In genomic region chr10:82629586-82630255, GRCm38 (mm10) we compare ENCODE assay signal across 7 mouse cellular contexts. TPM values are rescaled to one million over a fixed set of nuclear protein-coding genes. Genes with fewer than 3 reads are reported as not detected.
A peak's percentile ranks its signal among the peaks of the same experiment; 100 is the strongest.
DNase-seq lines count a peak whose midpoint lies in the region; ATAC-seq lines count a peak whose summit lies in the region.
"Not testable (repeated sequence)": the region's sequence is repeated elsewhere in the genome, so short reads cannot be mapped to it uniquely, and the experiment has no call there.

TSS of gene Tdg (plus strand) at chr10:82629828.

- H3K27me3 ChIP-seq in intestine, embryonic 16.5 days (replicated peaks; ENCODE audit: control insufficient read depth, insufficient read depth, low read length); midbrain, embryonic 11.5 days (ENCODE audit: control insufficient read depth, insufficient read depth, low read length): not testable (repeated sequence)

- H3K36me3 ChIP-seq in intestine, embryonic 16.5 days (ENCODE audit: control insufficient read depth, insufficient read depth, low read length); midbrain, embryonic 11.5 days (ENCODE audit: control insufficient read depth, insufficient read depth, low read length): not testable (repeated sequence)

- peak within 1 kb of the TSS; percentile 84 for H3K4me2 ChIP-seq in intestine, embryonic 16.5 days (ENCODE audit: low read depth, low read length)
- peak within 1 kb of the TSS; percentile 88 for H3K4me2 ChIP-seq in midbrain, embryonic 11.5 days

- peak within 1 kb of the TSS; percentile 80 for H3K9ac ChIP-seq in intestine, embryonic 16.5 days (ENCODE audit: low read depth, low read length)
- H3K9ac ChIP-seq in midbrain, embryonic 11.5 days (ENCODE audit: low read length) = peak within 1 kb of the TSS; percentile 86

- H3K27ac ChIP-seq in intestine, embryonic 16.5 days (ENCODE audit: low read length) = peak within 1 kb of the TSS; percentile 80
- H3K27ac ChIP-seq in midbrain, embryonic 11.5 days (ENCODE audit: low read depth, low read length) = peak within 1 kb of the TSS; percentile 71

- 0% methylated on average over 43 of the region's 78 CpGs for WGBS in intestine, embryonic 16.5 days
- under 1% methylated on average over 63 of the region's 78 CpGs for WGBS in midbrain, embryonic 11.5 days

- intact Hi-C loops in left cerebral cortex, postnatal 36 days (cut with DNase I) = not testable (repeated sequence)

- H3K4me1 ChIP-seq in intestine, embryonic 16.5 days (ENCODE audit: control insufficient read depth, insufficient read depth, low read length) = not testable (repeated sequence)
- H3K4me1 ChIP-seq in midbrain, embryonic 11.5 days (ENCODE audit: control insufficient read depth, insufficient read depth, low read length) = peaks cover 12% of the 10 kb centered on the region

- peak within 1 kb of the TSS; percentile 90 for H3K4me3 ChIP-seq in intestine, embryonic 16.5 days (ENCODE audit: low read length)
- peak within 1 kb of the TSS; percentile 65 for H3K4me3 ChIP-seq in midbrain, embryonic 11.5 days (ENCODE audit: low read depth, low read length)

- ATAC-seq in intestine, embryonic 16.5 days = peak; percentile 98
- peak; percentile 98 for ATAC-seq in midbrain, embryonic 11.5 days (ENCODE audit: low FRiP score)

- peak; percentile 89 for DNase-seq in adrenal gland, adult 8-10 months
- DNase-seq in embryo, embryonic 9.5 days (ENCODE audit: extremely low spot score) = peak; percentile 91
- DNase-seq in gastrocnemius, postnatal 4 days (ENCODE audit: low spot score in 2 of 2) = peak; percentile 81 to 90
- DNase-seq in left cerebral cortex, postnatal 36 days (ENCODE audit: low spot score in 2 of 2) = peak; percentile 90
- peak; percentile 98 for DNase-seq in midbrain, embryonic 11.5 days (ENCODE audit: low spot score, missing footprints)
- peak; percentile 94 for DNase-seq in skeletal muscle tissue, adult 2 months (ENCODE audit: low read depth, low spot score)

- not testable (repeated sequence) for H3K9me3 ChIP-seq in intestine, embryonic 16.5 days (ENCODE audit: control insufficient read depth, low read length); midbrain, embryonic 11.5 days (ENCODE audit: control insufficient read depth, low read length)

RNA-seq across cellular contexts. Expression of gene Tdg, which starts in this region (rescaled TPM):
- total RNA-seq in adrenal gland, adult 8-10 months (2022) = 10 to 100 TPM; 22.9 to 35.7 (median 25.1) TPM
- 10 to 100 TPM; 24.1 to 33.7 TPM for total RNA-seq in gastrocnemius, postnatal 4 days (2021)
- polyA plus RNA-seq in intestine, embryonic 16.5 days (2015; fragmentation: Nextera tagmentation; extraction: Ambion mirVana) = 102 TPM in 2 replicates
- total RNA-seq in left cerebral cortex, postnatal 36 days (2021) = 10 to 100 TPM; 44.4 to 52.1 TPM
- polyA plus RNA-seq in midbrain, embryonic 11.5 days (2014; fragmentation: Nextera tagmentation; extraction: Ambion mirVana) = 340 and 352 TPM in 2 replicates

Comparison
In these comparisons a context has a peak if more than half of its experiments do, and no peak if none do; other contexts are left out.
1. Peak in every context shown above with its lines: DNase-seq, ATAC-seq, H3K4me3 ChIP-seq and H3K27ac ChIP-seq.